Mouse (Mus musculus) liver, adult 2 months (tissue): ENCODE measurements around the gene Gab1. TPM values are rescaled to one million over a fixed set of nuclear protein-coding genes. Genes with fewer than 3 reads are reported as not detected.

Experiments
- DNase-seq: peaks from one replicate; pipeline ENCODE4 v3.0.0-alpha.2; 2011; ENCODE audit warnings: low read depth, low spot score; ENCODE audit errors: extremely low read depth
- H3K27ac ChIP-seq: fragments of 200-500 bp; replicated peaks from 2 replicates; pipeline ENCODE4 v1.5.1; 2012; ENCODE audit warnings: low read depth, mild to moderate bottlenecking, control low read depth, inconsistent platforms, low read length; ENCODE audit not compliant: insufficient read depth
- H3K27me3 ChIP-seq: fragments of 200-500 bp; 2 replicates; pipeline ENCODE4 v1.6.1; 2012; ENCODE audit warnings: mild to moderate bottlenecking, moderate library complexity, low read length, inconsistent platforms; ENCODE audit not compliant: control insufficient read depth, insufficient read depth
- H3K36me3 ChIP-seq: fragments of 200-500 bp; 2 replicates; pipeline ENCODE4 v1.6.1; 2012; ENCODE audit warnings: low read length, inconsistent platforms; ENCODE audit not compliant: control insufficient read depth, insufficient read depth
- H3K4me1 ChIP-seq: fragments of 200-500 bp; 2 replicates; pipeline ENCODE4 v1.6.1; 2011; ENCODE audit warnings: low read length; ENCODE audit not compliant: control insufficient read depth, insufficient read depth
- H3K4me3 ChIP-seq: fragments of 200-500 bp; 2 replicates; pipeline ENCODE4 v1.5.1; 2011; ENCODE audit warnings: low read depth, mild to moderate bottlenecking, control low read depth, low read length, moderate library complexity; ENCODE audit not compliant: insufficient read depth
- H3K79me2 ChIP-seq: fragments of 200-500 bp; 2 replicates; pipeline ENCODE4 v1.6.1; 2012; ENCODE audit warnings: inconsistent platforms, mild to moderate bottlenecking, low read length, moderate library complexity; ENCODE audit not compliant: control insufficient read depth, insufficient read depth
- H3K9ac ChIP-seq: fragments of 200-500 bp; 2 replicates; pipeline ENCODE4 v1.6.1; 2012; ENCODE audit warnings: low read depth, mild to moderate bottlenecking, control low read depth, inconsistent platforms, low read length
- CTCF ChIP-seq: fragments of 200-500 bp; IDR thresholded peaks from 2 replicates; pipeline ENCODE4 v1.5.1; 2011; ENCODE audit warnings: low read depth, low read length, control low read depth
- POLR2A ChIP-seq: fragments of 200-500 bp; IDR thresholded peaks from 2 replicates; pipeline ENCODE4 v1.6.1; 2011; ENCODE audit warnings: low read length, control low read depth; ENCODE audit not compliant: insufficient read depth; ENCODE audit errors: extremely low read depth
- WGBS: fragments of 180-500 bp; shearing (Covaris S2); methylation state at CpG from one replicate; pipeline ENCODE4 v1.1.7; 2018; 5-methylcytosine and 5-hydroxymethylcytosine counted together
- polyA plus RNA-seq: library from polyadenylated mRNA; depleted of rRNA; stranded (reverse); fragments of >200 nt; gene quantifications from 2 replicates; pipeline ENCODE4 v1.2.3, GENCODE M21; 2012
- total RNA-seq: library from RNA; depleted of rRNA; stranded (reverse); fragments of >200 nt; gene quantifications from 2 replicates; pipeline ENCODE4 v1.2.3, GENCODE M21; 2014

The Gab1 gene
- total and polyA plus RNA-seq, 2 experiments: 5.1 to 5.8 TPM

GRCm38 (mm10) chr8:80783271-80783670 lies 97.0 kb downstream of the Gab1 start:
- no peaks in the 10 kb centered on the region for H3K4me1 ChIP-seq
- no peaks in the 10 kb centered on the region for H3K79me2 ChIP-seq
- H3K27me3 ChIP-seq: no peaks in the 10 kb centered on the region
- no peak overlapping the region for H3K4me3 ChIP-seq
- H3K36me3 ChIP-seq: peaks cover 26% of the 10 kb centered on the region; the same call in 1 of the 2 replicates
- TF ChIP-seq CTCF (no peak), POLR2A (no peak)
- WGBS: 94% methylated on average over 4 of the region's 4 CpGs
- no peak overlapping the region for H3K9ac ChIP-seq
- H3K27ac ChIP-seq: no peak overlapping the region
- DNase-seq: no peak

- DNase-seq: no peak
- H3K27ac ChIP-seq: no peak overlapping the region
Observed at GRCm38 (mm10) chr8:80781338-80781737, 99.0 kb downstream of the Gab1 start.

GRCm38 (mm10) chr8:80780271-80780670 lies 100.0 kb downstream of the Gab1 start:
- WGBS: 75% methylated on average over 4 of the region's 4 CpGs
- no peak overlapping the region for H3K4me3 ChIP-seq
- no peak overlapping the region for H3K27ac ChIP-seq
- H3K27me3 ChIP-seq: no peaks in the 10 kb centered on the region
- TF ChIP-seq CTCF (no peak), POLR2A (no peak)
- no peaks in the 10 kb centered on the region for H3K79me2 ChIP-seq
- no peak overlapping the region for H3K9ac ChIP-seq
- 0 out of 2 replicates have a peak, but pooled peaks cover 1% of the 10 kb centered on the region for H3K4me1 ChIP-seq
- DNase-seq: no peak
- H3K36me3 ChIP-seq: peaks cover 20% of the 10 kb centered on the region

More at GRCm38 (mm10) chr8:80781338-80781737, 99.0 kb downstream of the Gab1 start:
- H3K4me3 ChIP-seq: no peak overlapping the region
- H3K4me1 ChIP-seq: 0 out of 2 replicates have a peak, but pooled peaks cover 1% of the 10 kb centered on the region
- 41% methylated on average over 10 of the region's 10 CpGs for WGBS
- TF ChIP-seq POLR2A (no peak), CTCF (no peak)
- no peak overlapping the region for H3K9ac ChIP-seq
- no peaks in the 10 kb centered on the region for H3K27me3 ChIP-seq
- no peaks in the 10 kb centered on the region for H3K79me2 ChIP-seq
- H3K36me3 ChIP-seq: peaks cover 18% of the 10 kb centered on the region; the same call in 1 of the 2 replicates

- no peak for DNase-seq
- Histone ChIP-seq H3K27ac (no peak overlapping the region), H3K4me1 (0 out of 2 replicates have a peak, but pooled peaks cover 1% of the 10 kb centered on the region), H3K27me3 (no peaks in the 10 kb centered on the region), H3K4me3 (no peak overlapping the region), H3K79me2 (no peaks in the 10 kb centered on the region), H3K9ac (no peak overlapping the region), H3K36me3 (peaks cover 21% of the 10 kb centered on the region)
- TF ChIP-seq POLR2A: no peak
- no peak for TF ChIP-seq CTCF
- 69% methylated on average over 8 of the region's 8 CpGs for WGBS
Observed at GRCm38 (mm10) chr8:80776436-80776835, 103.9 kb downstream of the Gab1 start.

- peak; percentile 43 for DNase-seq
- no peak overlapping the region; the same call in 1 of the 2 replicates for H3K27ac ChIP-seq
- H3K36me3 ChIP-seq: peaks cover 27% of the 10 kb centered on the region
Observed at GRCm38 (mm10) chr8:80772732-80773460, 107.4 kb downstream of the Gab1 start.

GRCm38 (mm10) chr8:80768451-80768850 lies 111.9 kb downstream of the Gab1 start:
- no peaks in the 10 kb centered on the region for H3K79me2 ChIP-seq
- no peaks in the 10 kb centered on the region for H3K27me3 ChIP-seq
- no peak for TF ChIP-seq CTCF
- H3K4me3 ChIP-seq: no peak overlapping the region
- no peak for DNase-seq
- peaks cover 31% of the 10 kb centered on the region for H3K36me3 ChIP-seq
- WGBS: 62% methylated on average over 6 of the region's 6 CpGs
- H3K27ac ChIP-seq: no peak overlapping the region
- H3K9ac ChIP-seq: no peak overlapping the region
- no peaks in the 10 kb centered on the region for H3K4me1 ChIP-seq

More at GRCm38 (mm10) chr8:80772732-80773460, 107.4 kb downstream of the Gab1 start:
- Histone ChIP-seq H3K4me1 (0 out of 2 replicates have a peak, but pooled peaks cover under 1% of the 10 kb centered on the region), H3K27me3 (no peaks in the 10 kb centered on the region), H3K4me3 (no peak overlapping the region), H3K79me2 (no peaks in the 10 kb centered on the region), H3K9ac (no peak overlapping the region)
- 88% methylated on average over 4 of the region's 4 CpGs for WGBS
- no peak for TF ChIP-seq POLR2A
- TF ChIP-seq CTCF: peak; percentile 26; the same call in 1 of the 2 replicates
